ENCODE assay signal across 25 mouse cellular contexts in the genomic region with DNA sequence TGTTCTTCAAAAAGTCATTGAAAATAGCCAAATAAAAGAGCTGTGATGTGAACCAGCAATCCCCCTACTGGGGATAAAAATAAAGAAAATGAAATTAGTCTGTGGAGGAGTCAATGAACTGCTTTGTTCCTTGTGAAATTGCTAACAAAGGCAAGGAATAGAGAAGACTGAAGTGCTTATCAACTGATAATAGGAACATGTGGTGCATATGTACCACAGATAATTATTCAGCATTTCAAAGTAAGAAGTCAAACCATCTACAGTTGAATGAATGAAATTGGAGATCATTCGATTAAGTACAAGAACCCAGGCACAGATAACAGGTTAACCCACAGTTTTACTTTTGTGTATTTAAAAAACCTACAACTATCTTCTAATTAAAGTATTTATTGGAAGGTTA.
"Had no signal": no experiment of that assay in that cellular context is flagged by ENCODE, and none has a peak within 500 bp of the region (broad histone marks: within the 10 kb centered on the region; RNA-seq: fewer than 3 reads in every experiment).

No protein-coding gene starts in this region.

- DNase-seq: cerebellum, adult 9-10 months; cerebellum, adult 9-11 months; cerebellum, postnatal 10 days; cerebellum, postnatal 14 days; cerebellum, postnatal 25 days; cerebellum, postnatal 36 days; embryo, embryonic 11 days; forebrain, postnatal 0 days; gastrocnemius, adult 2 months; gastrocnemius, postnatal 10 days; gastrocnemius, postnatal 14 days; gastrocnemius, postnatal 25 days; gastrocnemius, postnatal 36 days; heart, adult 11 months; heart, adult 18-20 months; heart, adult 2 months had no signal

- H3K27ac ChIP-seq: embryonic facial prominence, embryonic 10.5 days; embryonic facial prominence, embryonic 12.5 days; embryonic facial prominence, embryonic 13.5 days; embryonic facial prominence, embryonic 15.5 days; forebrain, embryonic 10.5 days; forebrain, embryonic 12.5 days; forebrain, embryonic 13.5 days; forebrain, embryonic 15.5 days; gastrocnemius, adult 2 months; heart, adult 2 months had no signal

- H3K27me3 ChIP-seq: embryonic facial prominence, embryonic 12.5 days; embryonic facial prominence, embryonic 13.5 days; embryonic facial prominence, embryonic 15.5 days; forebrain, embryonic 12.5 days; forebrain, embryonic 13.5 days; forebrain, embryonic 15.5 days had no signal

- H3K4me3 ChIP-seq: embryonic facial prominence, embryonic 10.5 days; embryonic facial prominence, embryonic 12.5 days; embryonic facial prominence, embryonic 13.5 days; embryonic facial prominence, embryonic 15.5 days; erythroblast, embryonic 14.5 days; forebrain, embryonic 10.5 days; forebrain, embryonic 12.5 days; forebrain, embryonic 13.5 days; forebrain, embryonic 15.5 days; gastrocnemius, adult 2 months; heart, adult 2 months had no signal

- H3K36me3 ChIP-seq: embryonic facial prominence, embryonic 10.5 days; embryonic facial prominence, embryonic 12.5 days; embryonic facial prominence, embryonic 13.5 days; embryonic facial prominence, embryonic 15.5 days; forebrain, embryonic 10.5 days; forebrain, embryonic 12.5 days; forebrain, embryonic 15.5 days had no signal

- H3K9me3 ChIP-seq: embryonic facial prominence, embryonic 10.5 days; embryonic facial prominence, embryonic 12.5 days; embryonic facial prominence, embryonic 13.5 days; embryonic facial prominence, embryonic 15.5 days; forebrain, embryonic 10.5 days; forebrain, embryonic 12.5 days; forebrain, embryonic 13.5 days; forebrain, embryonic 15.5 days had no signal

- H3K4me1 ChIP-seq: embryonic facial prominence, embryonic 10.5 days; embryonic facial prominence, embryonic 12.5 days; embryonic facial prominence, embryonic 13.5 days; embryonic facial prominence, embryonic 15.5 days; forebrain, embryonic 12.5 days; forebrain, embryonic 13.5 days had no signal

- H3K9ac ChIP-seq: embryonic facial prominence, embryonic 12.5 days; embryonic facial prominence, embryonic 13.5 days; embryonic facial prominence, embryonic 15.5 days; forebrain, embryonic 12.5 days; forebrain, embryonic 13.5 days; forebrain, embryonic 15.5 days; forebrain, postnatal 0 days had no signal
